Mouse (Mus musculus) limb, embryonic 11.5 days (tissue): ENCODE results near the gene Phb2. TPM values are rescaled to one million over a fixed set of nuclear protein-coding genes. Genes with fewer than 3 reads are reported as not detected.

Experiments used
- ATAC-seq: fragments of 200-750 bp; cut with Nextera tagmentation; 2 replicates; pipeline ENCODE4 v1.8.0; 2017; ENCODE audit warnings: low read depth; ENCODE audit not compliant: insufficient number of reproducible peaks, low FRiP score, low TSS enrichment
- DNase-seq: peaks from one replicate; pipeline ENCODE4 v3.0.0-alpha.2; 2015; ENCODE audit warnings: low spot score
- H3K27ac ChIP-seq: fragments of 300-500 bp; sonication (generic); replicated peaks from 2 replicates; pipeline ENCODE4 v1.5.1; 2014; ENCODE audit warnings: low read depth, mild to moderate bottlenecking, low read length
- H3K27me3 ChIP-seq: fragments of 300-500 bp; sonication (generic); 2 replicates; pipeline ENCODE4 v1.6.1; 2014; ENCODE audit warnings: mild to moderate bottlenecking, low read length, mixed read lengths; ENCODE audit not compliant: control insufficient read depth, insufficient read depth
- H3K36me3 ChIP-seq: fragments of 300-500 bp; sonication (generic); 2 replicates; pipeline ENCODE4 v1.6.1; 2014; ENCODE audit warnings: mild to moderate bottlenecking, low read length, moderate library complexity, mixed read lengths; ENCODE audit not compliant: control insufficient read depth, insufficient read depth
- H3K4me1 ChIP-seq: fragments of 300-500 bp; sonication (generic); 2 replicates; pipeline ENCODE4 v1.6.1; 2014; ENCODE audit warnings: low read length, mixed read lengths; ENCODE audit not compliant: control insufficient read depth, insufficient read depth
- H3K4me2 ChIP-seq: fragments of 300-500 bp; sonication (generic); 2 replicates; pipeline ENCODE4 v1.6.1; 2014; ENCODE audit warnings: low read depth, mild to moderate bottlenecking, moderate library complexity; ENCODE audit not compliant: severe bottlenecking
- H3K4me3 ChIP-seq: fragments of 300-500 bp; sonication (generic); 2 replicates; pipeline ENCODE4 v1.5.1; 2014; ENCODE audit warnings: low read depth, low read length
- H3K9ac ChIP-seq: fragments of 300-500 bp; sonication (generic); 2 replicates; pipeline ENCODE4 v1.6.1; 2014; ENCODE audit warnings: mild to moderate bottlenecking, low read length
- H3K9me3 ChIP-seq: fragments of 300-500 bp; sonication (generic); 2 replicates; pipeline ENCODE4 v1.6.1; 2016; ENCODE audit warnings: low read length; ENCODE audit not compliant: control insufficient read depth
- WGBS: fragments of 180-500 bp; shearing (Covaris S2); extraction: QIAGEN DNeasy Blood & Tissue Kit; methylation state at CpG from one replicate; pipeline ENCODE4 v1.1.7; 2014; 5-methylcytosine and 5-hydroxymethylcytosine counted together
- polyA plus RNA-seq: library from polyadenylated mRNA; unstranded; fragments of >200 nt; fragmentation: Nextera tagmentation; extraction: Ambion mirVana; gene quantifications from 2 replicates; pipeline ENCODE4 v1.2.1, GENCODE M21; 2014

The Phb2 gene
- polyA plus RNA-seq, 1 experiment from 2014 or later, result 427 TPM

- peaks cover 21% of the 10 kb centered on the region for H3K36me3 ChIP-seq
- H3K4me3 ChIP-seq, result no peak overlapping the region
- WGBS, result 91% methylated on average over 13 of the region's 15 CpGs
These were observed 30.8 kb downstream of the Phb2 start for GRCm38 (mm10) chr6:124742839-124743514.

DNA sequence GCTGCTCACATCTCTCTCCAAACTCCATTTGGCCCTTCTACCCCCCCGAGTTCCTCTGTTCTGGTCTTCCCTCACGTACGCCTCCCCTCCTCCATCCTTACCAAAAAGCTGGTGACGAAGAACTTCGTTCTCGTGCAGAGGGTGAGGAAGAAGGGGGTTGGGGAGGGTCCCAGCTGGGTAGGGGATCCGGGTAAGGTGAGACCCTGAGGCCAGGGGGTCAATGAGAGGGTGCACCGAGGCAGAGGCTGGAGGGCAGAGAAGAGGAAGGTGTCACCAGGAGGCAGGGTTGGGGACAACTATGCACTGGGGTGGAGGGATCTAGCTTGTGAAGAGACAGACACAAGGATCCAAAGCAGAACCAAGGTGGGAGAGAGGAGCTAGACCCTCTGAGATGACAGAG is 31.5 kb downstream of the Phb2 start:
- ATAC-seq, result no peak
- DNase-seq, result no peak
- Histone ChIP-seq H3K4me1 (peaks cover 25% of the 10 kb centered on the region), H3K4me3 (no peak overlapping the region), H3K27me3 (no peaks in the 10 kb centered on the region), H3K36me3 (peaks cover 26% of the 10 kb centered on the region), H3K9ac (no peak overlapping the region), H3K9me3 (no peaks in the 10 kb centered on the region), H3K27ac (no peak overlapping the region), H3K4me2 (no peak overlapping the region)
- WGBS, result 89% methylated on average over 8 of the region's 8 CpGs

More at GRCm38 (mm10) chr6:124742839-124743514, 30.8 kb downstream of the Phb2 start:
- Histone ChIP-seq H3K27ac (no peak overlapping the region), H3K27me3 (no peaks in the 10 kb centered on the region), H3K4me1 (peaks cover 25% of the 10 kb centered on the region), H3K4me2 (no peak overlapping the region), H3K9ac (no peak overlapping the region), H3K9me3 (no peaks in the 10 kb centered on the region)
- ATAC-seq, result no peak
- no peak for DNase-seq

- WGBS, result 73% methylated on average over 26 of the region's 26 CpGs
These were observed 32.7 kb downstream of the Phb2 start for GRCm38 (mm10) chr6:124744755-124745321.

DNA sequence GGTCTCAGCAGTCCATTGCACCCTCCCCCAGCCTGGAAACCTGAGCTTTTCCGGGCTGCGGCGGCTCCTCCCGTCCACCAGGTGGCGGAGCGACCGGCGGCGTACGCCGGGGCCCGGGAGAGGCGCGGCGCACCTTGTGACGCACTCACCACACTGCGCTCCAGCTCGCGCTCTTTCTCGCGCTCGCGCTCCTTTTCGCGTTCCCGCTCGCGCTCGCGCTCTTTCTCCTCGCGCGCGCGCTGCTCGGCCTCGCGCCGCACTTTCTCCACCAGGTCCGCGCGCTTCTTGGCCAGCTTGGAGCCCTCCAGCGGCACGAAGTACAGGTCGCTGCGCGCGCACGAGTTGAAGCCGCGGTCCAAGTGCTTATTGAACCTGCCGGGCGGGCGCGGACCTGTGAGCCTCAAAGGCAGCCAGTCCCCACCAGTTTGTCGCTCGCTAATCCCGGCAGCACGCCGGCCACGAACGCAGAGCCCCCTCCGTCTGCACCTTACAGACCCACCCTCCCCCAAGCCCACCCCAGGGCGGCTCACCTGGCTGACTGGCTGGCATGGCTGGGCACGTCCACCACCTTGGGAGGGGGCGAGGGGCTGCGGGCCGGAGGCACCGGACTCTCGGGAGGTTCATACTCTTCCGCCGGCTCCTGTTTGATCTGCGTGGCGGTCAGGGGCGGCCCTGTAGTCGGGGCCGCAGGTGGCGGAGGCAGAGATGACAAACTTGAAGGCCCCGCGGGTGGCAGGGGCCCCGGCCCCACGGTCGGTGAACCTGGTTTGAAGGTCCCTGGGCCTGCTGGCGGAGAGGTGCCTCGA is 33.6 kb downstream of the Phb2 start:
- H3K9me3 ChIP-seq, result no peaks in the 10 kb centered on the region
- peak overlapping the region; percentile 75 for H3K27ac ChIP-seq
- H3K4me3 ChIP-seq, result peak overlapping the region; percentile 54
- DNase-seq (peak; percentile 96), ATAC-seq (peak; percentile 80)
- WGBS, result under 1% methylated on average over 85 of the region's 85 CpGs
- H3K27me3 ChIP-seq, result no peaks in the 10 kb centered on the region
- H3K4me2 ChIP-seq, result peak overlapping the region; percentile 97
- H3K4me1 ChIP-seq, result peaks cover 23% of the 10 kb centered on the region
- peak overlapping the region; percentile 84 for H3K9ac ChIP-seq
- peaks cover 32% of the 10 kb centered on the region for H3K36me3 ChIP-seq

More at GRCm38 (mm10) chr6:124744755-124745321, 32.7 kb downstream of the Phb2 start:
- Histone ChIP-seq H3K27ac (no peak overlapping the region; the same call in none of the 2 replicates), H3K36me3 (peaks cover 32% of the 10 kb centered on the region), H3K4me1 (peaks cover 25% of the 10 kb centered on the region), H3K4me3 (peak overlapping the region; percentile 54), H3K9ac (peak overlapping the region; percentile 50), H3K27me3 (no peaks in the 10 kb centered on the region), H3K9me3 (no peaks in the 10 kb centered on the region), H3K4me2 (peak overlapping the region; percentile 97)
- DNase-seq, result no peak
- peak; percentile 0; the same call in 1 of the 2 replicates for ATAC-seq

DNA sequence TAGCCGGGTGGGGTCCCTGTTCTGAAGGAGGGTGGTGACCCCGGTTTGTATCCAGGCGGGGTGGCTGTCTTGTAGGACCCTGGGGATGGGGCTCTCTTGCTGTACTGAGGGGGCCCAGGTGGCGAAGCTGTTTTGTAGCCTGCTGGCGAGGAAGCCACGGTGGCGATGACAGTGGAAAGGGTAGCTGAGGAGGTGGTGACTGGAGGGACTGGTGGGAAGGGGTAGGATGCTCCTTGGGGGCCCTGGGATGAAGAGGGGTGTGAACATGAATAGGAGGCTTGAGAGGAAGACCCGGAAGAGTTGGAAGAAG is 34.1 kb downstream of the Phb2 start:
- peaks cover 23% of the 10 kb centered on the region for H3K4me1 ChIP-seq
- H3K27me3 ChIP-seq, result no peaks in the 10 kb centered on the region
- H3K4me3 ChIP-seq, result peak overlapping the region; percentile 54
- peaks cover 32% of the 10 kb centered on the region for H3K36me3 ChIP-seq
- H3K27ac ChIP-seq, result peak overlapping the region; percentile 75; the same call in 1 of the 2 replicates
- 20% methylated on average over 8 of the region's 8 CpGs for whole genome bisulfite sequencing
- H3K9me3 ChIP-seq, result no peaks in the 10 kb centered on the region
- peak overlapping the region; percentile 84 for H3K9ac ChIP-seq
- peak overlapping the region; percentile 97 for H3K4me2 ChIP-seq
- ATAC-seq, result no peak; the same call in 1 of the 2 replicates
- DNase-seq, result no peak

GRCm38 (mm10) chr6:124746654-124747632 is 34.8 kb downstream of the Phb2 start:
- peak overlapping the region; percentile 84; the same call in 1 of the 2 replicates for H3K9ac ChIP-seq
- no peak for DNase-seq
- no peak overlapping the region; the same call in 1 of the 2 replicates for H3K4me3 ChIP-seq
- H3K4me1 ChIP-seq, result peaks cover 23% of the 10 kb centered on the region
- no peak overlapping the region for H3K27ac ChIP-seq
- ATAC-seq, result no peak
- 93% methylated on average over 7 of the region's 7 CpGs for WGBS
- no peaks in the 10 kb centered on the region for H3K27me3 ChIP-seq
- H3K4me2 ChIP-seq, result peak overlapping the region; percentile 97
- peaks cover 32% of the 10 kb centered on the region for H3K36me3 ChIP-seq
- no peaks in the 10 kb centered on the region for H3K9me3 ChIP-seq

GRCm38 (mm10) chr6:124750405-124750804 is 38.3 kb downstream of the Phb2 start:
- no peak for DNase-seq
- Histone ChIP-seq H3K27me3 (no peaks in the 10 kb centered on the region), H3K9ac (no peak overlapping the region), H3K36me3 (peaks cover 22% of the 10 kb centered on the region), H3K9me3 (no peaks in the 10 kb centered on the region), H3K4me1 (peaks cover 27% of the 10 kb centered on the region), H3K4me2 (no peak overlapping the region), H3K4me3 (no peak overlapping the region), H3K27ac (no peak overlapping the region)
- WGBS, result 86% methylated on average over 8 of the region's 8 CpGs
- ATAC-seq, result no peak
